Mouse (Mus musculus): ENCODE measurements around the gene Angel2. TPM values are rescaled to one million over a fixed set of nuclear protein-coding genes. Genes with fewer than 3 reads are reported as not detected.

Gene Angel2
- polyA plus RNA-seq, 1 experiment from 2014 or later: 13.3 TPM

DNA sequence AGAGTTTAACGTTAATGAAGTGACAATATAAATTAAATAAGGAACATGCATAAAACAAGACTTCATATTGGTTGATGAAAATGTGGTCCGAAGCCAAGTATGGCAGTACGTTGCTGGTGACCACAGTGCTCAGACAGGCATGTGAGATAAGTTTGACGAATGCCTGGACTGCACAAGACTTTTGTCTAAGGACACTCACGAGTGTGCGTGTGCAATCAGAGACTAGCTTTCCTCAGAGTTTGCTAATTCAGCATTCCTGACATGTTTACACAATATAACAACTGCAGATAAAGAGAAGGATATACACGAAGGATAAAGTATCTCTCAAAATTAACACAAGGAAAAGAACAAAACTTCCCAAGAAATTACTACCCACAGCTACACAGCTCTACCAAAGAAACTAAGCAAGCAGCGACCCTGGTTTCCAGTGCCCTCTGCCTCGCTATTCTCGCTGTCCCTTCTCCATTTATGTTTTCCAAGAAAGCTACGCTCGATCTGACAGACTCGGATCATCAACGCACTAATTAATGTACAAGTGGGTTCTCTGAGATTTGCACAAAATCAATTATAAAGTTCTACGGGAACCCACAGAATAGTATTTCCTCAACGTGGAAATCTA, 2.9 kb downstream of the Angel2 start:
- Histone ChIP-seq H3K9ac (replicated peaks) (peak overlapping the region; percentile 81), H3K9me3 (ENCODE audit: low read length) (no peaks in the 10 kb centered on the region), H3K36me3 (replicated peaks; ENCODE audit: insufficient read depth, low read length) (no peaks in the 10 kb centered on the region), H3K4me3 (ENCODE audit: low read depth, low read length) (peak overlapping the region; percentile 86), H3K27me3 (ENCODE audit: insufficient read depth, low read length) (no peaks in the 10 kb centered on the region), H3K4me1 (ENCODE audit: insufficient read depth) (peaks cover 19% of the 10 kb centered on the region), H3K4me2 (ENCODE audit: low read depth, low read length) (peak overlapping the region; percentile 97), H3K27ac (ENCODE audit: low read depth) (peak overlapping the region; percentile 98)
- 7% methylated on average over 16 of the region's 16 CpGs for WGBS (ENCODE audit: insufficient replicate concordance)
- ATAC-seq (peak; percentile 5), DNase-seq (no peak)
- no peak for TF ChIP-seq CTCF (IDR thresholded peaks at IDR 0.05; ENCODE audit: low read depth)
- no peak for TF ChIP-seq EP300 (IDR thresholded peaks at IDR 0.05; ENCODE audit: low read depth)

DNA sequence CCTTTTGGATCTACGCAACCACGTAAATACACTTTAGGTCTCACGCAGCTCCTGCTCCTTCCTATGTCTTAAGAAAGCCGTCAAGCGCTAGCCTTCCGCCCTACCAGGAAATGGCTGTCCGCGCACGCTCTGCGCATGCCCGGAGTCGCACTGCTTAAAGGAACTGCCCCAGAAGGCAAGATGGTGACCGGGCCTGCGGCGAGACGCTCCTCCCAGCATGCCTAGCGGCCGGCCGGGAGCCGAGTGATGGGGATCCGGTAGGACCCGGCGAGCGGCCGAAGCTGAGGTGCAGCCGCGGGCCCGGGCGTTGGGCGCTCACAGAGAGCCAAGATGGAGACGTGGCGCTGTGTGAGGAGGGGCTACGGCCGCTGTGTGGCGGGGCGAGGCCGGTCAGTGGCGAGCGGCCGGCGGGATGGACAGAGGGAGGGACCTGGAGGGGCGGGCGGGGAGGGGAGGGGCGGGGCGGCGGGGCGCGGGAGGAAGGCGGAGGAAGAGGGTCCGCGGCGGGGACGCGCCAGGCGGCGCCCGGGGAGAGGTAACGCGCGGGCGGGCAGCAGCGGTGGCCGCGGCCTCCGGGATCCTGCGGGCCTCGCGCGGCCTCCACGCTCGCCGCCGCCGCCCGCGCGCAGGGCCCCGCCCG, 3.6 kb downstream of the Angel2 start:
- Histone ChIP-seq H3K36me3 (replicated peaks; ENCODE audit: insufficient read depth, low read length) (no peaks in the 10 kb centered on the region; the same call in 1 of the 2 replicates), H3K4me1 (ENCODE audit: insufficient read depth) (peaks cover 19% of the 10 kb centered on the region), H3K27me3 (ENCODE audit: insufficient read depth, low read length) (no peaks in the 10 kb centered on the region), H3K9ac (replicated peaks) (peak overlapping the region; percentile 81), H3K4me3 (ENCODE audit: low read depth, low read length) (peak overlapping the region; percentile 86), H3K27ac (ENCODE audit: low read depth) (peak overlapping the region; percentile 98), H3K9me3 (ENCODE audit: low read length) (no peaks in the 10 kb centered on the region), H3K4me2 (ENCODE audit: low read depth, low read length) (peak overlapping the region; percentile 97)
- DNase-seq: peak; percentile 97
- TF ChIP-seq EP300 (IDR thresholded peaks at IDR 0.05; ENCODE audit: low read depth) (no peak), CTCF (IDR thresholded peaks at IDR 0.05; ENCODE audit: low read depth) (0 out of 2 replicates have a peak, but pooled peaks have one; percentile 2)
- ATAC-seq: peak; percentile 94
- WGBS (ENCODE audit: insufficient replicate concordance): under 1% methylated on average over 39 of the region's 79 CpGs

DNA sequence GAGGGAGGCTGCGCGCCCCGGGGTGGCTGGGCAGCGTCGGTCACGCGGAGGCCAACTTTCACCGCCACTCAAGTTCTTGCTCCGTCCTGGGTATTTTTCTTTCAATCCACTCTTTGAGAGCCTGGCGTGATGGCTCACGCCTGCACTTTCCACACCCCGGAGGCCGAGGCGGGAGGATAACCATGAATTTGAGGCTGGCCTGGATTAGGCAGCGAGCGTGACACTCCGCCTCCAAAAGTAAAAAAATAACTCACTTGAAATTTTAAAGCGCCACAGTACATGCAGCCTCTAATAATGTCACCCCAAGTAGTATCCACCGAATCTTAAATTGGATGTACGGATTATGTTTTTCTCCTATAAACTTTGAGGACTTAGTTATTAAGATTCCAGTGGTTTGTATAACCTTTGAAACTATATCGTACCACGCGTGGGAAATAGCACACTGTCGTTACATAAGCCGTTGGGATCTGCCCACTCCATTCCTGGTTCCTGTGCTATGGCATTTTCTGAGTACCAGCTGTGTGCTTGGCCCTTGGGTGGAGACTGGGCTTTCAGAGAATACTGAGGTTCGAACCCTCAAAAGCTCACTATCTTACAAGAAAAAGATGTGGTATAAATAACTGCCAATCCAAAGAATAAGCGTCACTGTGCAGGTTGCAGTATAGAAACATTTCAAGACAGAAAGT, 4.2 kb downstream of the Angel2 start:
- Histone ChIP-seq H3K4me1 (ENCODE audit: insufficient read depth) (peaks cover 19% of the 10 kb centered on the region), H3K27ac (ENCODE audit: low read depth) (peak overlapping the region; percentile 98), H3K4me2 (ENCODE audit: low read depth, low read length) (peak overlapping the region; percentile 97), H3K4me3 (ENCODE audit: low read depth, low read length) (peak overlapping the region; percentile 86), H3K36me3 (replicated peaks; ENCODE audit: insufficient read depth, low read length) (peaks cover 6% of the 10 kb centered on the region; the same call in 1 of the 2 replicates), H3K9me3 (ENCODE audit: low read length) (no peaks in the 10 kb centered on the region), H3K9ac (replicated peaks) (peak overlapping the region; percentile 81), H3K27me3 (ENCODE audit: insufficient read depth, low read length) (no peaks in the 10 kb centered on the region)
- no peak for DNase-seq
- ATAC-seq: peak; percentile 15
- no peak for TF ChIP-seq CTCF (IDR thresholded peaks at IDR 0.05; ENCODE audit: low read depth)
- TF ChIP-seq EP300 (IDR thresholded peaks at IDR 0.05; ENCODE audit: low read depth): no peak
- WGBS (ENCODE audit: insufficient replicate concordance): 3% methylated on average over 27 of the region's 27 CpGs

DNA sequence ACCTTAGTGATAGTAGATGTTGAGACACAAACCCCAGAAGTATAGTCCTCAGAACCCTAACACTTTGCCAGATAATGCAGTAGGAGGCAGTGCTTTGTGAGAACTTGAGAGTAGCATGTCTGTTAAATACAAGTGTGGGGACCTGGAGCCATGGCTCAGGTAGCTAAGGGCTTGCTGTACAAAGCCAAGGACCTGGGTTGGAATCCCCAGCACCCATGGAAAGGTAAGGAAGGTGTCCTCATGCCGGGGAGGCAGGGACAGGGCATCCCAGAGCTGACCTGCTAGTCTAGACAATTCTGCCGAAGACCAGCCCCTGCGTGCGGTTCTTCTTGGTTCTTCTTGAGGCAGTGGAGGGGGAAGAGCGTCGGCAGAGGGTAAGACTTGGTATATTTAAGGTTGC, 5.3 kb downstream of the Angel2 start:
- no peak overlapping the region for H3K27ac ChIP-seq (ENCODE audit: low read depth)
- no peak overlapping the region for H3K9ac ChIP-seq (replicated peaks)
- H3K4me1 ChIP-seq (ENCODE audit: insufficient read depth): peaks cover 19% of the 10 kb centered on the region
- H3K4me2 ChIP-seq (ENCODE audit: low read depth, low read length): no peak overlapping the region
- DNase-seq (no peak), ATAC-seq (no peak)
- TF ChIP-seq CTCF (IDR thresholded peaks at IDR 0.05; ENCODE audit: low read depth) (no peak), EP300 (IDR thresholded peaks at IDR 0.05; ENCODE audit: low read depth) (no peak)
- 83% methylated on average over 6 of the region's 6 CpGs for WGBS (ENCODE audit: insufficient replicate concordance)
- H3K36me3 ChIP-seq (replicated peaks; ENCODE audit: insufficient read depth, low read length): peaks cover 15% of the 10 kb centered on the region
- no peaks in the 10 kb centered on the region for H3K9me3 ChIP-seq (ENCODE audit: low read length)
- no peaks in the 10 kb centered on the region for H3K27me3 ChIP-seq (ENCODE audit: insufficient read depth, low read length)
- no peak overlapping the region for H3K4me3 ChIP-seq (ENCODE audit: low read depth, low read length)

DNA sequence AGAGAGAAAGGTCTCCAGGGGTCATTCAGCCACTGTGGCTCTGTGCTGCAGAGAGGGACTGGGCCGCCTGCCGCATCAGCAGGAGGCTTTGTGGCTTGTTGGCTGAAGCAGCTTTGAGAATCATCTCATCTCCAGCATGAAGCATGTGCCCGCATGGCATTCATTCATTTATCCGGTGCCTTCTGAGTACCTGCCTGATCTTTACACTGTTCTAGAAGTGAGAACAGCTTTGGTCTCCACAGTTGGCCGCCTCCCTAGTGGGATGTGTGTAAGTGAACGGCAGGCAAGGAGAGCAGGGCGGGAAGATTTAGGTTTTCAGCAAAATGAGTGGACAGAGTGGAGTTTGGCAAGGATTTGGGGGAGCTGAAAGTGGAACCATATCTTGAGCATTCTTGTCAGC, 14.9 kb downstream of the Angel2 start:
- Histone ChIP-seq H3K27me3 (ENCODE audit: insufficient read depth, low read length) (no peaks in the 10 kb centered on the region), H3K9ac (replicated peaks) (no peak overlapping the region), H3K4me3 (ENCODE audit: low read depth, low read length) (no peak overlapping the region), H3K4me2 (ENCODE audit: low read depth, low read length) (no peak overlapping the region), H3K27ac (ENCODE audit: low read depth) (no peak overlapping the region), H3K36me3 (replicated peaks; ENCODE audit: insufficient read depth, low read length) (peaks cover 79% of the 10 kb centered on the region), H3K4me1 (ENCODE audit: insufficient read depth) (no peaks in the 10 kb centered on the region), H3K9me3 (ENCODE audit: low read length) (no peaks in the 10 kb centered on the region)
- ATAC-seq (no peak), DNase-seq (no peak)
- TF ChIP-seq CTCF (IDR thresholded peaks at IDR 0.05; ENCODE audit: low read depth): no peak
- TF ChIP-seq EP300 (IDR thresholded peaks at IDR 0.05; ENCODE audit: low read depth): no peak
- 94% methylated on average over 7 of the region's 7 CpGs for WGBS (ENCODE audit: insufficient replicate concordance)

DNA sequence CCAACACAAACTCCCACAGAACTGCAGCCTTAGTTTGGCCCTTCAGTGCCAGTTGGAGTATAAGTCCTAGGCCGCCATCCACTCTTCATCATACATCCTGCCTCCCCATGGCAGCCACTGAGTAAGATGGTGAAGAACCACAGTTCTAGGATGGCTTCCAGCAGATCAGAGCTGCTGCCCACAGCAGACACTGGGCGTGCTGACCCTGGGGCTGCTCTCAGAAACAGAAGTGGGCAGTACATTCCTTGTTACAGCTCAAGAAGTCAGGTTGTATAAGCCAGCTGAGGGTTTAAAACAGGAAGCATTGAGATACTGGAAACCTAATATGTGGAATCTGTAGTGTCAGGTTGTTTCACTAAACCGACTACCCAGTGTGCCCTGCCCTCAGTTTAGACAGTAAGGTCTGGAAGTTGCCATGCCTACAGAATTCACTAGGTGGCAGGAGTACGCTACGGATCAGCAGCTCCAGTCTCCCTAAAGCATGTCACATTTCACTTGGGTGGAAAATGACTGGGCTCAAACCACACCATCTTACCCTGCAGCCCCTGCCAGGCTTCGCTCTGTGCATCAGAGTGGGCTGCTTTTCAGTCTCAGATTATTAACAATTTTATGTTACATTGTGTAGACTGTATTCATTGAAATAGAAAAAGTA, 19.3 kb downstream of the Angel2 start:
- H3K4me1 ChIP-seq (ENCODE audit: insufficient read depth): no peaks in the 10 kb centered on the region
- no peaks in the 10 kb centered on the region for H3K9me3 ChIP-seq (ENCODE audit: low read length)
- H3K4me3 ChIP-seq (ENCODE audit: low read depth, low read length): no peak overlapping the region
- DNase-seq (peak; percentile 76), ATAC-seq (peak; percentile 72)
- no peaks in the 10 kb centered on the region for H3K27me3 ChIP-seq (ENCODE audit: insufficient read depth, low read length)
- no peak for TF ChIP-seq EP300 (IDR thresholded peaks at IDR 0.05; ENCODE audit: low read depth)
- peak; percentile 88 for TF ChIP-seq CTCF (IDR thresholded peaks at IDR 0.05; ENCODE audit: low read depth)
- H3K9ac ChIP-seq (replicated peaks): no peak overlapping the region
- H3K36me3 ChIP-seq (replicated peaks; ENCODE audit: insufficient read depth, low read length): peaks cover 57% of the 10 kb centered on the region
- WGBS (ENCODE audit: insufficient replicate concordance): 52% methylated on average over 6 of the region's 6 CpGs
- no peak overlapping the region for H3K4me2 ChIP-seq (ENCODE audit: low read depth, low read length)
- no peak overlapping the region for H3K27ac ChIP-seq (ENCODE audit: low read depth)
